Mouse (Mus musculus): ENCODE measurements around the gene Fanca. TPM values are rescaled to one million over a fixed set of nuclear protein-coding genes. Genes with fewer than 3 reads are reported as not detected.

Gene Fanca
- polyA plus RNA-seq, 1 experiment from 2014 or later: 29.6 TPM

DNA sequence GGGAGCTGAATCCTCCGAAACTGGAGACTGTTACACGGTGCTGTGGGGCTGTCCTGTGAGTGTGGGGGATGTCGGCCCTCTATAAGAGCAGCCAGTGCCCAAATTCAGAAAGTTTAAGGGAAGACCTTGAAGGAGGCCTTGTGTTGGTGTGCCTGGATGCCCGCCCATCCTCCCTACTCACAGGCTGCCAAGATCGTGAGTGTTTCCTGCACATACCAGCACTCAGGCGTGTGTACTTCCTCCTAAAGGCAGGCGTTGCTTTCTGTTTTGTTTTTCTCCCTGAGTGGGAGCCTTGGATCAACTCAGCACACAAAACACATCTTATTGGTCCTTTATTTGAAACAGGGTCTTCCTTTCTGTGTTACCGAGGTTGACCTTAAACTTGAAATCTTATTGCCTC, 23.9 kb upstream of the Fanca start:
- no peak overlapping the region for H3K4me3 ChIP-seq
- H3K36me3 ChIP-seq: no peaks in the 10 kb centered on the region
- no peak overlapping the region for H3K27ac ChIP-seq (replicated peaks)
- no peaks in the 10 kb centered on the region for H3K9me3 ChIP-seq
- H3K9ac ChIP-seq (replicated peaks): no peak overlapping the region
- H3K4me2 ChIP-seq (replicated peaks): no peak overlapping the region
- no peaks in the 10 kb centered on the region for H3K4me1 ChIP-seq
- no peaks in the 10 kb centered on the region for H3K27me3 ChIP-seq
- ATAC-seq (ENCODE audit: low FRiP score, low read depth): no peak
- WGBS: 89% methylated on average over 8 of the region's 8 CpGs

DNA sequence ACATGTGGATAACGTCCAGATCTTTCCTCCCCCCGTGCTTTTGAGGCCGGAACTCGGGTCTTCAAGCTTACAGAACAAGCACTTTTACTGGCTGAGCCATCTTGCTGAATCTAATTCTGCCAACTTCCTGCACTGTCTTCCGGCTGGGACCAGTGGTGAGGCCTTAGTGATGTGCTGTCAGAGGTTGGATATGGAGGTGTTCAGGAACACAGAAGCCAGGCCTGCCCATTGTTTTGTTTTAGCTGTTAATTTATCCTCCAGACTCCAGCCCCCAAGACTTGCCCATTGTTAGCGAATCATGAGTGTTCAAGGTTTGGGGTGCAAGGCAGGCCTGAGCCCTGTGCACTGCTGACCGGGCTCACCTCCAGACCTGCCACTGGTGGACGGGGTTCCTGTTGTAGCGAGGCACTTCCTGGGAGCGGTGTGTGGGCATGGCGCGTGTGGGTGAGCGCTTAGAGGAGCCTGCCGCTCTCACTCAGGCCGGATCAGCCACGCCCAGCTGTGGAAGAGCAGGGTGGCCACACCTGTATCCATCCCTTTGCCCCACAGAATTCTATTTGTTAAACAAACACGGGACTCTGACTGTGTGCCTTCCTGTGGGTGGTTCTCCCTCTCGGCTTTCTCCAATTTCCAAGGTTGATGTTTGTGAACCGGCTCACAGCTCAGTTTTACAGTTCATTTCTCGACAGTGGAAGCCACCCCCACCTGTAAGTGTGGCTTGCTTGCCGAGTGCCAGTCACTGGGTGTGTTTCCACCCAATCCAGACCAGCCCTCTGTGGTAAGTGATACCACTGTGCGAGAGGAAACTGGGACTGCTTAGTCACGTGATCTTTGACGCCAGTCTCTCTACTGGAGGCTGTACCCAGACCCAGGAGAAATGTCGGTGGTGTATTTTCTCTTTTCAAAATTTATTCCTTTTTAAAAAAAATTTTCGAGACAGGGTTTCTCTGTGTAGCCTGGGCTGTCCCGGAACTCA, 23.0 kb upstream of the Fanca start:
- no peaks in the 10 kb centered on the region for H3K9me3 ChIP-seq
- H3K27me3 ChIP-seq: no peaks in the 10 kb centered on the region
- no peak for ATAC-seq (ENCODE audit: low FRiP score, low read depth)
- no peaks in the 10 kb centered on the region for H3K36me3 ChIP-seq
- 90% methylated on average over 27 of the region's 27 CpGs for WGBS
- no peaks in the 10 kb centered on the region for H3K4me1 ChIP-seq
- H3K9ac ChIP-seq (replicated peaks): no peak overlapping the region
- no peak overlapping the region for H3K4me2 ChIP-seq (replicated peaks)
- H3K4me3 ChIP-seq: no peak overlapping the region
- H3K27ac ChIP-seq (replicated peaks): no peak overlapping the region

DNA sequence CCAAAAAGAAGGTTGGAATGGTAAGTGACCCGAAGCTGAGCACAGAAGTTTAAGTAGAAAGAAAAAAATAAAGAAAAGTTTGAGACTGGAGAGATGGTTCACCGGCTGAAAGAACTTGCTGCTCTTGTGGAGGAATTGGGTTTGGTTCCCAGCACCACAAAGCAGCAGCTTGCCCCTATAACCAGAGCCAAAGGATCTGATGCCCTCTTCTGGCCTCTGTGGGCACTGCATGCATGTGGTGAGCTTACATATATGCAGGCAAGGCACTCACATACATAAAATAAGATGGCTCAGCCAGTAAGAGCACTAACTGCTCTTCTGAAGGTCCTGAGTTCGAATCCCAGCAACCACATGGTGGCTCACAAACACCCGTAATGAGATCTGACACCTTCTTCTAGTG, 21.7 kb upstream of the Fanca start:
- H3K27ac ChIP-seq (replicated peaks): no peak overlapping the region
- no peak overlapping the region for H3K9ac ChIP-seq (replicated peaks)
- H3K4me1 ChIP-seq: no peaks in the 10 kb centered on the region
- no peaks in the 10 kb centered on the region for H3K27me3 ChIP-seq
- WGBS: 97% methylated on average over 4 of the region's 4 CpGs
- no peak overlapping the region for H3K4me3 ChIP-seq
- no peaks in the 10 kb centered on the region for H3K9me3 ChIP-seq
- no peaks in the 10 kb centered on the region for H3K36me3 ChIP-seq
- no peak overlapping the region for H3K4me2 ChIP-seq (replicated peaks)
- no peak for ATAC-seq (ENCODE audit: low FRiP score, low read depth)

- no peak for ATAC-seq (ENCODE audit: low FRiP score, low read depth)
- Histone ChIP-seq H3K9me3 (no peaks in the 10 kb centered on the region), H3K4me3 (no peak overlapping the region), H3K4me2 (replicated peaks) (no peak overlapping the region), H3K27ac (replicated peaks) (no peak overlapping the region), H3K27me3 (no peaks in the 10 kb centered on the region), H3K4me1 (peaks cover 13% of the 10 kb centered on the region), H3K9ac (replicated peaks) (no peak overlapping the region), H3K36me3 (no peaks in the 10 kb centered on the region)
- 83% methylated on average over 3 of the region's 3 CpGs for WGBS
Observed at GRCm38 (mm10) chr8:123337475-123337874, 19.1 kb upstream of the Fanca start.

- Histone ChIP-seq H3K9me3 (no peaks in the 10 kb centered on the region), H3K36me3 (no peaks in the 10 kb centered on the region), H3K4me1 (peaks cover 19% of the 10 kb centered on the region), H3K9ac (replicated peaks) (peak overlapping the region; percentile 39), H3K27me3 (peaks cover 6% of the 10 kb centered on the region; the same call in 1 of the 2 replicates), H3K4me2 (replicated peaks) (peak overlapping the region; percentile 78), H3K4me3 (peak overlapping the region; percentile 86), H3K27ac (replicated peaks) (peak overlapping the region; percentile 91)
- ATAC-seq (ENCODE audit: low FRiP score, low read depth): no peak
- 0% methylated on average over 1 of the region's 1 CpGs for WGBS
Observed at GRCm38 (mm10) chr8:123334467-123334866, 16.1 kb upstream of the Fanca start.

DNA sequence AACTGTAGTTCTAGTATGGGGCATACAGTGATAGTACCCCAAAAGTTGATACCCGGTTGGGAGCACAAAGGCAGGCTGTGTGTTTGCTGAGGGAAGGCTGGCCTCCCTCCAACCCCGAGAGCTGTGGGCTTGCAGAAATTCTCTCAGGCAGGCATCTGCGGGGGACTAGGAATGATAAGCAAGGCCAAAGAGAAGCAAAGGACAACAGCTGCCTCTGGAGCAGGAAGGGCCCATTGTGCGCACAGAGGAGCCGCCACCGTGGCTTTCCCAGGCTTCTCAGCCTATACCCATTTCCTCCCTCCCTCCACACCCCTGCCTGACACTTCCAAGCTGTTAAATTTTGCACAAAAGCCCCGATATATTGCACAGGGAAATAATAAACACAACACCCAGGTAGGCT, 15.5 kb upstream of the Fanca start:
- WGBS: 3% methylated on average over 7 of the region's 7 CpGs
- Histone ChIP-seq H3K4me3 (peak overlapping the region; percentile 86), H3K27ac (replicated peaks) (peak overlapping the region; percentile 91), H3K9me3 (no peaks in the 10 kb centered on the region), H3K27me3 (peaks cover 6% of the 10 kb centered on the region; the same call in 1 of the 2 replicates), H3K36me3 (no peaks in the 10 kb centered on the region), H3K9ac (replicated peaks) (peak overlapping the region; percentile 39), H3K4me2 (replicated peaks) (peak overlapping the region; percentile 78), H3K4me1 (peaks cover 19% of the 10 kb centered on the region)
- no peak for ATAC-seq (ENCODE audit: low FRiP score, low read depth)

GRCm38 (mm10) chr8:123333091-123333587, 14.8 kb upstream of the Fanca start:
- peak; percentile 39 for ATAC-seq (ENCODE audit: low FRiP score, low read depth)
- Histone ChIP-seq H3K36me3 (no peaks in the 10 kb centered on the region), H3K9ac (replicated peaks) (peak overlapping the region; percentile 88), H3K9me3 (no peaks in the 10 kb centered on the region), H3K27me3 (peaks cover 6% of the 10 kb centered on the region; the same call in 1 of the 2 replicates), H3K4me3 (peak overlapping the region; percentile 86), H3K27ac (replicated peaks) (peak overlapping the region; percentile 91), H3K4me1 (peaks cover 19% of the 10 kb centered on the region), H3K4me2 (replicated peaks) (peak overlapping the region; percentile 78)
- 2% methylated on average over 17 of the region's 21 CpGs for WGBS

DNA sequence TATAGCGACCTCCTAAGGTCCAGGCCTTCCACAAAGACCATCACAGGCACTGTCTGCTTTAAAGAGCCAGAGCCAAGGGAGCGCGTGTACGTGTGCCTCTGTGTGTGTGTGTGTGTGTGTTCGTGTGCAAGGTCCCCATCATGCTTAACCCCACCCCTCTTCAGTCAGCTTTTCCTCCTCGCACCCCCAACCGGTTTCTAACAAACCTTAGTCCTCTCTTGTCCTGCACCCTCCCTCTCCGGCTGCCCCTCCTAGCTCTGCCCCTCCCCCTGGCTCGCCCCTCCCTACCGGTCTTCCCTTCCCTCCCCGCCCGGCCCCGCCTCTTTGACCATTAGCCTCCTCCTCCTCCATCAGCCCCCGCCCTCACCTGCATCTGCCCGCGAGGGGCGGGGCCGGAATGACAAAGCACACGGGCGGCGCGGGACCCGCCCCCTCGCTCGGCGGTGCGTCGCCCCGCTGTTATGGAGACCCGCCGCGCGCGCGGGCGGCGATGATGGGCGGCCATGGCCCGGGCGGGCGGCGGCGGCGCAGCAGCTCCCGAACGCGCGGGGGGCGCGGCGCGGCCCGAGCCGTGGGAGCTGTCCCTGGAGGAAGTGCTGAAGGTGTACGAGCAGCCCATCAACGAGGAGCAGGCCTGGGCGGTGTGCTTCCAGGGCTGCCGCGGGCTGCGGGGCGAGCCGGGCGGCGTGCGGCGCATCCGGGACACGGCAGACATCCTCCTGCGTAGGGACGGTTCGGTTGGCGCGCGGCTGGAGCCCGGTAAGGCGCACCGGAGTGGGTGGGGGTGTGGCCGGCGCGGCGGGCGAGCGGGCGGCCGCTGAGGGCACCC, 14.1 kb upstream of the Fanca start, which contains the start of gene Spire2:
Gene Spire2 (plus strand): TSS at position 452 of the 829 bp plus-strand sequence.
- Histone ChIP-seq H3K4me3 (peak within 1 kb of the TSS; percentile 86), H3K27me3 (peaks cover 6% of the 10 kb centered on the region; the same call in 1 of the 2 replicates), H3K36me3 (no peaks in the 10 kb centered on the region), H3K27ac (replicated peaks) (peak within 1 kb of the TSS; percentile 91), H3K4me2 (replicated peaks) (peak within 1 kb of the TSS; percentile 78), H3K4me1 (peaks cover 19% of the 10 kb centered on the region), H3K9ac (replicated peaks) (peak within 1 kb of the TSS; percentile 88), H3K9me3 (no peaks in the 10 kb centered on the region)
- peak; percentile 88 for ATAC-seq (ENCODE audit: low FRiP score, low read depth)
- WGBS: under 1% methylated on average over 65 of the region's 85 CpGs

GRCm38 (mm10) chr8:123331810-123332209, 13.4 kb upstream of the Fanca start:
- H3K36me3 ChIP-seq: no peaks in the 10 kb centered on the region
- peak overlapping the region; percentile 91 for H3K27ac ChIP-seq (replicated peaks)
- H3K9ac ChIP-seq (replicated peaks): peak overlapping the region; percentile 88; the same call in 1 of the 2 replicates
- 42% methylated on average over 8 of the region's 8 CpGs for WGBS
- peak overlapping the region; percentile 86 for H3K4me3 ChIP-seq
- ATAC-seq (ENCODE audit: low FRiP score, low read depth): no peak; the same call in 1 of the 2 replicates
- H3K27me3 ChIP-seq: peaks cover 6% of the 10 kb centered on the region; the same call in 1 of the 2 replicates
- no peaks in the 10 kb centered on the region for H3K9me3 ChIP-seq
- H3K4me2 ChIP-seq (replicated peaks): peak overlapping the region; percentile 78
- peaks cover 19% of the 10 kb centered on the region for H3K4me1 ChIP-seq

DNA sequence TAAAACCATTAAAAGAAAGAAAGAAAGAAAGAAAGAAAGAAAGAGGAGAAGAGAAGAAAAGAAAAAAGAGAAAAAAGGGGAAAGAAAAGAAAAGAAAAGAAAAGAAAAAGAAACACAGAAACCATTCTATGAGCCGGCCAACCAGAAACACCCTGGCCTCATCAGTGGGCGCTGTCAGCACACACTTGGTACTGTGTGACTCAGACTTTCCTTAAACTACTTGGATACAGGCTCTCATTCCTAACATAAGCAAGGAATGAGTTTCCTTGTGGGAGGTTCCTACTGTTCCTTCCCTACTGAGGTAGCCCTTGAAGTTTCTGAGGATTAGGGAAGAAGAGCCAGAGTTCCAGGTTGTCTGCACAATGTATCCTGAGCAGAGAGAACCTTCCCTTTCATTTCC, 12.9 kb upstream of the Fanca start:
- Histone ChIP-seq H3K4me2 (replicated peaks) (peak overlapping the region; percentile 78; the same call in 1 of the 2 replicates), H3K36me3 (no peaks in the 10 kb centered on the region), H3K27me3 (peaks cover 6% of the 10 kb centered on the region; the same call in 1 of the 2 replicates), H3K9me3 (no peaks in the 10 kb centered on the region), H3K4me1 (peaks cover 19% of the 10 kb centered on the region), H3K27ac (replicated peaks) (peak overlapping the region; percentile 91), H3K9ac (replicated peaks) (no peak overlapping the region; the same call in 1 of the 2 replicates), H3K4me3 (no peak overlapping the region)
- 80% methylated on average over 2 of the region's 2 CpGs for WGBS
- no peak for ATAC-seq (ENCODE audit: low FRiP score, low read depth)

DNA sequence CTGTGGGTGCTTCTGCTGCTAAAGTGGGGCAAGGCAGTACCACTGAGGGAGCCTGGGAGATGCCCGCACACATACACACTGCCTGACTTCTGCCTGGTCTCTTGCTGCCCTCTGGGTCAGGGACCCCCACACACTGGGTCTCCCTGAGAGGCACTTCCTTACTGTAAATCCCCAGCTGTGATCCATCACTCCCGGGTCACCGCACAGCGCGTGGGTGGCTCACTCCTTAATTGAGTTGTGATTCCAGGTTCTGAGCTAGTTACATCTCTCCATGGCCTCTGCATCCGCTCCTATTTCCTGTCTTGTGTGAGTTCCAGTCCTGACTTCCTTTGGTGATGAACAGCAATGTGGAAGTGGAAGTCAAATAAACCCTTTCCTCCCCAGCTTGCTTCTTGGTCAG, 12.3 kb upstream of the Fanca start:
- Histone ChIP-seq H3K9ac (replicated peaks) (no peak overlapping the region), H3K4me2 (replicated peaks) (no peak overlapping the region), H3K4me1 (peaks cover 19% of the 10 kb centered on the region), H3K27ac (replicated peaks) (no peak overlapping the region), H3K9me3 (no peaks in the 10 kb centered on the region), H3K36me3 (no peaks in the 10 kb centered on the region), H3K27me3 (peaks cover 6% of the 10 kb centered on the region; the same call in 1 of the 2 replicates), H3K4me3 (no peak overlapping the region)
- 87% methylated on average over 6 of the region's 6 CpGs for WGBS
- no peak for ATAC-seq (ENCODE audit: low FRiP score, low read depth)

Data from midbrain, embryonic 12.5 days (tissue).